Mouse (Mus musculus) left cerebral cortex, postnatal 14 days (tissue): ENCODE results near the gene Fam47c. TPM values are rescaled to one million over a fixed set of nuclear protein-coding genes. Genes with fewer than 3 reads are reported as not detected.
A peak's percentile ranks its signal among the peaks of the same experiment; 100 is the strongest.

Experiments
- DNase-seq, 2 experiments: peaks; one replicate each; pipeline ENCODE4 v3.0.0; 2021 to 2022; ENCODE audit warnings: low spot score in 2 of 2, mixed read lengths in 1 of 2
- intact Hi-C: fragments of 180-260 bp; cut with DNase I; formaldehyde crosslinking; loops from one replicate; pipeline ENCODE4 v1.15.1; 2025
- long read RNA-seq, 2 experiments: library from polyadenylated mRNA; stranded (forward); transcript quantifications; one replicate each; pipeline ENCODE4 v2.0.0; 2021
- total RNA-seq, 2 experiments: library from RNA; stranded (reverse); gene quantifications; 2 replicates each; pipeline ENCODE4 v1.2.3; 2021

The Fam47c gene
- total RNA-seq, result not detected
- long read RNA-seq, experiment 1, result 0 reads
- long read RNA-seq, experiment 2, result 0 reads

- intact Hi-C loops, result no loop called here
- no peak for DNase-seq
Observed at GRCm38 (mm10) chrX:78737463-78737862, at the start of gene Fam47c. Gene Fam47c, plus strand, starts transcription at chrX:78737763.

GRCm38 (mm10) chrX:78769408-78769807, 31.8 kb downstream of the Fam47c start:
- intact Hi-C loops, result no loop called here
- peak in 1 of 2 experiments; percentile 3 for DNase-seq

GRCm38 (mm10) chrX:78777078-78777477, 39.5 kb downstream of the Fam47c start:
- intact Hi-C loops, result no loop called here
- DNase-seq, result no peak

Other genes with a start within 250 kb of the Fam47c start
- gene Prrg1, start 153.9 kb upstream of the Fam47c start, total RNA-seq, result 1 to 10 TPM; 2.3 to 3.6 TPM